Mouse (Mus musculus): ENCODE data around the gene Negr1. TPM values are rescaled to one million over a fixed set of nuclear protein-coding genes. Genes with fewer than 3 reads are reported as not detected.

Negr1 gene
- polyA plus RNA-seq, 1 experiment from 2014 or later, result 31.6 TPM

DNA sequence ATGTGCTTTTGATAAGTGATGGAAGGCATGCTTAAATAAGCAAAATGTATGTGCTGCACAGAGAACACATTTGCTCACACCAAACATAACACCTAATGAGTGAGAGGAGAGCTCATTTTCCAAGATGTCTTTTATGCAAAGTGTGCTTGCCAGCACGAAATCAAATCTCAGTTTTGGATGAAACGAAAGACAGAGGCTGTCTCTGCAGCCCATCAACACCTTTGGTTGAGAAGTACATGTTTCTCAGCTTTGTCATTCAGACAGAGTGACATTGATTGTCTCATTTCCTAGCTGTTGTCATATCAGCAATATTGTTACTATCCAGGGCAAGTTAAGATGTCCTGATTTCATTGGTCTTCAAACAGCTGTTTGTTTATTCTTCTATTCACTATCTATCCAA is 29.5 kb downstream of the Negr1 start:
- Histone ChIP-seq H3K4me3 (no peak overlapping the region), H3K4me1 (replicated peaks) (no peaks in the 10 kb centered on the region), H3K27ac (no peak overlapping the region), H3K36me3 (no peaks in the 10 kb centered on the region), H3K27me3 (no peaks in the 10 kb centered on the region), H3K9ac (no peak overlapping the region), H3K4me2 (no peak overlapping the region), H3K9me3 (no peaks in the 10 kb centered on the region)
- ATAC-seq (ENCODE audit: low FRiP score), result no peak
- WGBS, result 83% methylated on average over 2 of the region's 2 CpGs

DNA sequence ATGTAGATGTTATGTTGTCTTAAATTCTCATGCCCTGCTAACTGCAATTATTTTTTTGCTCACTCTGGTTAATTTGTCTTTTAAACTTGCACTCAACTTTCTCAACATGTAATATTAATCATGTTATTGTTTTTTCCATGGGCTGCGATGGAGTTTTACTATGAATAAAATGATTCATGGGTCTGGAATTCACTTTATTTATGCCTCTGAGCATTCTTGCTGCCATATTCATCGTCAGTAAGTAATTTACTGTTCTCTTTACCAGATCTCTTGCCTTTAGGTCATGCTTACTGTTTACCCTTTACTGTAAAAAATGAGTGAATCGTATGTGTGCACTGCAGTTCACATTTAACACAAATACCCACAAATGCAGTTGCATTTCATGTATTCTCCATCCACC is 45.3 kb downstream of the Negr1 start:
- Histone ChIP-seq H3K4me3 (no peak overlapping the region), H3K9me3 (no peaks in the 10 kb centered on the region), H3K4me1 (replicated peaks) (no peaks in the 10 kb centered on the region), H3K36me3 (no peaks in the 10 kb centered on the region), H3K27ac (no peak overlapping the region), H3K4me2 (no peak overlapping the region), H3K27me3 (no peaks in the 10 kb centered on the region), H3K9ac (no peak overlapping the region)
- 85% methylated on average over 3 of the region's 3 CpGs for WGBS
- no peak for ATAC-seq (ENCODE audit: low FRiP score)

GRCm38 (mm10) chr3:156619921-156620320 is 58.3 kb downstream of the Negr1 start:
- Histone ChIP-seq H3K9me3 (no peaks in the 10 kb centered on the region), H3K4me3 (no peak overlapping the region), H3K9ac (no peak overlapping the region), H3K36me3 (no peaks in the 10 kb centered on the region), H3K4me2 (no peak overlapping the region), H3K27ac (no peak overlapping the region), H3K27me3 (no peaks in the 10 kb centered on the region), H3K4me1 (replicated peaks) (no peaks in the 10 kb centered on the region)
- 99% methylated on average over 2 of the region's 2 CpGs for WGBS
- no peak for ATAC-seq (ENCODE audit: low FRiP score)

GRCm38 (mm10) chr3:156628594-156628993 is 67.0 kb downstream of the Negr1 start:
- H3K4me1 ChIP-seq (replicated peaks), result peaks cover 8% of the 10 kb centered on the region; the same call in 1 of the 2 replicates
- H3K4me2 ChIP-seq, result no peak overlapping the region
- no peak overlapping the region for H3K9ac ChIP-seq
- ATAC-seq (ENCODE audit: low FRiP score), result no peak
- 44% methylated on average over 2 of the region's 2 CpGs for WGBS
- no peak overlapping the region for H3K27ac ChIP-seq
- no peak overlapping the region for H3K4me3 ChIP-seq
- no peaks in the 10 kb centered on the region for H3K36me3 ChIP-seq
- H3K9me3 ChIP-seq, result no peaks in the 10 kb centered on the region
- H3K27me3 ChIP-seq, result no peaks in the 10 kb centered on the region

DNA sequence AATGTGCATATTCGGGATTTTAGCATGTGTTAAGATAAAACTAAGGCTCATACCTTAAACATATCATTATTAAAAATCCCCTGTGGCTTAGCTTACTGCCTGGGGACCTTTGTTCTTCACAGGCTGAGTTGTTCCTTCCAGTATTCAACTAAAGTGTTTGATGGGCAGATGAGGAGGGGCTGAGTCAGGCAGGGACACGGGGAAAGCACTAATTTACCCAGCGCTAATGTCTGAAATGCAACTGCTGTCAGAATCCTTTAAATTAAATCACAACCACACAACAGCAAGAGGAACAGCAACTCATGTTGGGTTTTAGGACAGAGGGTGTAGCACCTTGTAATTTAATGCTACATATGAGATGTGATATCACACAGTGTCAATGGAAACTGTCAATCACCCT is 71.3 kb downstream of the Negr1 start:
- Histone ChIP-seq H3K27ac (no peak overlapping the region), H3K4me1 (replicated peaks) (peaks cover 7% of the 10 kb centered on the region; the same call in 1 of the 2 replicates), H3K36me3 (no peaks in the 10 kb centered on the region), H3K9ac (no peak overlapping the region), H3K9me3 (no peaks in the 10 kb centered on the region), H3K27me3 (no peaks in the 10 kb centered on the region), H3K4me3 (no peak overlapping the region), H3K4me2 (no peak overlapping the region)
- no peak for ATAC-seq (ENCODE audit: low FRiP score)
- 46% methylated on average over 3 of the region's 3 CpGs for WGBS

GRCm38 (mm10) chr3:156639382-156639781 is 77.8 kb downstream of the Negr1 start:
- ATAC-seq (ENCODE audit: low FRiP score), result no peak
- Histone ChIP-seq H3K27ac (no peak overlapping the region), H3K4me1 (replicated peaks) (0 out of 2 replicates have a peak, but pooled peaks cover 2% of the 10 kb centered on the region), H3K27me3 (no peaks in the 10 kb centered on the region), H3K9ac (no peak overlapping the region), H3K36me3 (no peaks in the 10 kb centered on the region), H3K9me3 (no peaks in the 10 kb centered on the region), H3K4me2 (no peak overlapping the region), H3K4me3 (no peak overlapping the region)
- 82% methylated on average over 3 of the region's 3 CpGs for WGBS

GRCm38 (mm10) chr3:156643710-156644363 is 82.2 kb downstream of the Negr1 start:
- H3K9ac ChIP-seq, result no peak overlapping the region
- H3K27ac ChIP-seq, result no peak overlapping the region
- no peak overlapping the region for H3K4me2 ChIP-seq
- WGBS, result 85% methylated on average over 3 of the region's 3 CpGs
- H3K9me3 ChIP-seq, result no peaks in the 10 kb centered on the region
- no peaks in the 10 kb centered on the region for H3K27me3 ChIP-seq
- H3K36me3 ChIP-seq, result no peaks in the 10 kb centered on the region
- 0 out of 2 replicates have a peak, but pooled peaks cover 2% of the 10 kb centered on the region for H3K4me1 ChIP-seq (replicated peaks)
- H3K4me3 ChIP-seq, result no peak overlapping the region
- no peak; the same call in 1 of the 2 replicates for ATAC-seq (ENCODE audit: low FRiP score)

- Histone ChIP-seq H3K9ac (no peak overlapping the region), H3K4me1 (replicated peaks) (no peaks in the 10 kb centered on the region), H3K9me3 (no peaks in the 10 kb centered on the region), H3K27ac (no peak overlapping the region), H3K4me3 (no peak overlapping the region), H3K4me2 (no peak overlapping the region), H3K27me3 (no peaks in the 10 kb centered on the region), H3K36me3 (no peaks in the 10 kb centered on the region)
- ATAC-seq (ENCODE audit: low FRiP score), result no peak
- 81% methylated on average over 3 of the region's 3 CpGs for WGBS
Observed at GRCm38 (mm10) chr3:156648378-156648777, 86.8 kb downstream of the Negr1 start.

DNA sequence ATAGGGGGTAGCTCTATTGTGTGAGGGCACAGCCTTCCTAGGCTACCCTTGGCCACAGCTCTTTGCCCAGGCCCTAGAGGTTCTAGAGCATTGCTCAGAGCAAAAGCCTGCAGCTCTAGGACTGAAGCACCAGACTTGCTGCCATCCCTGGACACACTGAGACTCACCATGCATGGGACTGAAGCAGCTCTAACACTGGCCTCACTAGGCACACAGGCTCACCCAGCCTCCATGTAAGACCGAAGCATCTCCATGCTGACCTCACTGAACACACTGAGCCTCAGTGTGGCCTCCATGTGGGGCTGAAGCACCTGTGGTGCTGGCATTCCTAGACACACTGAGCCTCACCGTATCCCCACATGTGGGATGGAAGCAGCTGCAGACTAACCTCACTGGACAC is 101.0 kb downstream of the Negr1 start:
- Histone ChIP-seq H3K4me1 (replicated peaks) (no peaks in the 10 kb centered on the region), H3K36me3 (no peaks in the 10 kb centered on the region), H3K4me2 (no peak overlapping the region), H3K9me3 (no peaks in the 10 kb centered on the region), H3K4me3 (no peak overlapping the region), H3K27ac (no peak overlapping the region), H3K27me3 (no peaks in the 10 kb centered on the region), H3K9ac (no peak overlapping the region)
- 93% methylated on average over 2 of the region's 2 CpGs for WGBS
- no peak for ATAC-seq (ENCODE audit: low FRiP score)

GRCm38 (mm10) chr3:156672560-156672959 is 111.0 kb downstream of the Negr1 start:
- 79% methylated on average over 3 of the region's 3 CpGs for WGBS
- Histone ChIP-seq H3K27ac (no peak overlapping the region), H3K4me2 (no peak overlapping the region), H3K36me3 (no peaks in the 10 kb centered on the region), H3K4me3 (no peak overlapping the region), H3K9me3 (no peaks in the 10 kb centered on the region), H3K27me3 (no peaks in the 10 kb centered on the region), H3K9ac (no peak overlapping the region), H3K4me1 (replicated peaks) (no peaks in the 10 kb centered on the region; the same call in 1 of the 2 replicates)
- ATAC-seq (ENCODE audit: low FRiP score), result no peak

- Histone ChIP-seq H3K4me1 (replicated peaks) (no peaks in the 10 kb centered on the region), H3K9ac (no peak overlapping the region), H3K4me2 (no peak overlapping the region), H3K9me3 (no peaks in the 10 kb centered on the region), H3K4me3 (no peak overlapping the region), H3K27ac (no peak overlapping the region), H3K36me3 (no peaks in the 10 kb centered on the region), H3K27me3 (no peaks in the 10 kb centered on the region)
- WGBS, result 90% methylated on average over 5 of the region's 5 CpGs
- ATAC-seq (ENCODE audit: low FRiP score), result no peak
Observed at GRCm38 (mm10) chr3:156690059-156690605, 128.5 kb downstream of the Negr1 start.

- no peak overlapping the region for H3K9ac ChIP-seq
- 94% methylated on average over 1 of the region's 1 CpGs for WGBS
- no peaks in the 10 kb centered on the region for H3K36me3 ChIP-seq
- H3K9me3 ChIP-seq, result no peaks in the 10 kb centered on the region
- H3K4me3 ChIP-seq, result no peak overlapping the region
- no peak for ATAC-seq (ENCODE audit: low FRiP score)
- H3K27ac ChIP-seq, result no peak overlapping the region
- H3K27me3 ChIP-seq, result no peaks in the 10 kb centered on the region
- no peaks in the 10 kb centered on the region for H3K4me1 ChIP-seq (replicated peaks)
- no peak overlapping the region for H3K4me2 ChIP-seq
Observed at GRCm38 (mm10) chr3:156698687-156699086, 137.1 kb downstream of the Negr1 start.

DNA sequence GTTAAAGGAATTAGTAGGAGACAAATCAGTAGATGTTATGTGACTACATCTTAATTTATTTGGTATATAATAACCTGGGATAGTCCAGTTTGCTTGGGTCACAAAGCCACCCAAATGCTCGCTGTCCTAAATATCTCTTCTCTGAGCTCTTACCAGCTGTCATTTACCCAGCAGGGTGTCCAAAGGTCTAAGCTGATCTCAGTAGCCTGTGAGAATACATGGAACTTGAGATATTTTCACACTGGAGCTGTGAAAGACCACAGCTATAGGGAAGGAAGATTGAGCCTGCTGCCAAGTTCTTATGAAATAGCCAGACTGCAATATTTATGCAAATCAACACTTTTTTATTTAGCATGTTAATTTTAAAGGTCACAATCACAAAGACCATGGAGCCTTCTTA is 141.6 kb downstream of the Negr1 start:
- Histone ChIP-seq H3K27me3 (no peaks in the 10 kb centered on the region), H3K9ac (no peak overlapping the region), H3K4me2 (no peak overlapping the region), H3K4me3 (no peak overlapping the region), H3K4me1 (replicated peaks) (no peaks in the 10 kb centered on the region), H3K27ac (no peak overlapping the region), H3K9me3 (no peaks in the 10 kb centered on the region), H3K36me3 (no peaks in the 10 kb centered on the region)
- ATAC-seq (ENCODE audit: low FRiP score), result no peak
- 72% methylated on average over 1 of the region's 1 CpGs for WGBS

Measured in hindbrain, embryonic 13.5 days (tissue).